ENCODE assay signal across 23 mouse cellular contexts in genomic region chr14:60422920-60423319, GRCm38 (mm10). TPM values are rescaled to one million over a fixed set of nuclear protein-coding genes. Genes with fewer than 3 reads are reported as not detected.
DNase-seq lines count a peak whose midpoint lies in the region; ATAC-seq and TF ChIP-seq lines count a peak whose summit lies in the region.
"Had no signal": no experiment of that assay in that cellular context is flagged by ENCODE, and none has a peak within 500 bp of the region (broad histone marks: within the 10 kb centered on the region; RNA-seq: fewer than 3 reads in every experiment).

No protein-coding gene starts in this region.

- no peak for TF ChIP-seq CTCF in left cerebral cortex, adult 2 months (IDR thresholded peaks at IDR 0.05)
- no peak for TF ChIP-seq CTCF in gastrocnemius, adult 2 months (IDR thresholded peaks at IDR 0.05)

- H3K27ac ChIP-seq in left cerebral cortex, adult 2 months: no peak overlapping the region
- no peak overlapping the region for H3K27ac ChIP-seq in gastrocnemius, adult 2 months
- H3K27ac ChIP-seq: embryonic facial prominence, embryonic 10.5 days; embryonic facial prominence, embryonic 12.5 days; forebrain, embryonic 13.5 days; forebrain, embryonic 15.5 days had no signal

- intact Hi-C loops in left cerebral cortex, adult 2 months (cut with DNase I): no loop called here
- intact Hi-C loops in gastrocnemius, adult 2 months (cut with DNase I): no loop called here

- ATAC-seq in granulocyte monocyte progenitor cell, adult 5-6 weeks (replicated peaks; ENCODE audit: poor library complexity, severe bottlenecking): peak; percentile 63
- peak; percentile 67 for ATAC-seq in megakaryocyte progenitor cell, adult 5-6 weeks (replicated peaks; ENCODE audit: poor library complexity)
- ATAC-seq: activated CD4-positive, CD25-positive, alpha-beta regulatory T cell, adult 4 months; CD4-positive, CD25-positive, alpha-beta regulatory T cell, adult 4 months; forebrain, embryonic 13.5 days; forebrain, embryonic 15.5 days; forebrain, postnatal 0 days; Patski had no signal

- DNase-seq in embryo, embryonic 11 days: no peak
- DNase-seq in left cerebral cortex, adult 2 months (ENCODE audit: extremely low spot score in 1 of 2, low spot score in 2 of 2): no peak
- DNase-seq in gastrocnemius, adult 2 months: no peak
- DNase-seq: adrenal gland, adult 8-10 months; adrenal gland, postnatal 14 days; adrenal gland, postnatal 36 days; B cell, adult 2 months; cerebellum, adult 11-12 months; cerebellum, adult 2 months; cerebellum, adult 9-10 months; cerebellum, postnatal 10 days; cerebellum, postnatal 36 days; forebrain, postnatal 0 days had no signal

- no peak overlapping the region for H3K4me3 ChIP-seq in left cerebral cortex, adult 2 months
- no peak overlapping the region for H3K4me3 ChIP-seq in gastrocnemius, adult 2 months
- H3K4me3 ChIP-seq: embryonic facial prominence, embryonic 10.5 days; embryonic facial prominence, embryonic 12.5 days; forebrain, embryonic 13.5 days; forebrain, embryonic 15.5 days had no signal

RNA-seq across cellular contexts. Expression of gene Amer2, which starts 49.9 kb away (rescaled TPM):
- not detected in 2 replicates for total RNA-seq in granulocyte monocyte progenitor cell, adult 5-6 weeks (2014; fragmentation: Nextera tagmentation)
- total RNA-seq in granulocyte monocyte progenitor cell, adult 5-6 weeks (2017): 0.15 and 0.17 TPM in 2 replicates
- 0.37 and 0.49 TPM in 2 replicates for total RNA-seq in megakaryocyte progenitor cell, adult 5-6 weeks (2015)
- under 0.01 and 0.17 TPM in 2 replicates for total RNA-seq in megakaryocyte progenitor cell, adult 5-6 weeks (2017)
- 10 to 100 TPM; 40.6 to 45.6 TPM for total RNA-seq in left cerebral cortex, adult 2 months (2021)
- under 1 TPM in 1 of 2 experiments, not detected in 1; 0.03 TPM for total RNA-seq in gastrocnemius, adult 2 months (2021)
- total RNA-seq: CH12.LX had no signal

Comparison
In these comparisons a context has a peak if more than half of its experiments do, and no peak if none do; other contexts are left out.
1. RNA of gene Amer2, which starts 49.9 kb away (total RNA-seq): 40.6 to 45.6 TPM in left cerebral cortex, adult 2 months; under 0.01 to 0.49 TPM in megakaryocyte progenitor cell, adult 5-6 weeks, 0.15 to 0.17 TPM in granulocyte monocyte progenitor cell, adult 5-6 weeks and 0.03 TPM in gastrocnemius, adult 2 months; every median in the first group is over 10 times any median in the second.